Mouse (Mus musculus) C2C12 (cell line): ENCODE data around the gene Ltbp4. TPM values are rescaled to one million over a fixed set of nuclear protein-coding genes. Genes with fewer than 3 reads are reported as not detected.

ENCODE experiments used
- H3K27me3 ChIP-seq: one replicate; pipeline ENCODE4 v1.6.1; 2011; ENCODE audit not compliant: control insufficient read depth, insufficient read depth, insufficient read length
- H3K36me3 ChIP-seq: one replicate; pipeline ENCODE4 v1.6.1; 2011; ENCODE audit not compliant: control insufficient read depth, insufficient read depth
- H3K4me3 ChIP-seq: one replicate; pipeline ENCODE4 v1.5.1; 2011; ENCODE audit warnings: mild to moderate bottlenecking, control low read depth; ENCODE audit not compliant: poor library complexity, insufficient read depth, severe bottlenecking
- H3K79me2 ChIP-seq: one replicate; pipeline ENCODE4 v1.6.1; 2011; ENCODE audit not compliant: control insufficient read depth, insufficient read depth
- H3K79me3 ChIP-seq: one replicate; pipeline ENCODE4 v1.6.1; 2011; ENCODE audit warnings: low read depth, control low read depth
- H3ac ChIP-seq: one replicate; pipeline ENCODE3; 2011; ENCODE audit warnings: low read depth; ENCODE audit not compliant: control insufficient read depth, insufficient read length
- CEBPB ChIP-seq: IDR thresholded peaks from one replicate; pipeline ENCODE4 v1.6.1; 2011; ENCODE audit warnings: low read depth, mild to moderate bottlenecking, control low read depth, moderate library complexity
- CTCF ChIP-seq: IDR thresholded peaks from one replicate; pipeline ENCODE4 v1.5.1; 2011; ENCODE audit not compliant: control insufficient read depth, insufficient read depth, insufficient read length
- FOSL1 ChIP-seq: IDR thresholded peaks from one replicate; pipeline ENCODE4 v1.8.0; 2011; ENCODE audit warnings: mild to moderate bottlenecking, low read length; ENCODE audit not compliant: poor library complexity, insufficient read depth, severe bottlenecking
- MAX ChIP-seq: IDR thresholded peaks from one replicate; pipeline ENCODE4 v1.6.1; 2011; ENCODE audit warnings: mild to moderate bottlenecking, control low read depth
- MYOD1 ChIP-seq: IDR thresholded peaks from one replicate; pipeline ENCODE4 v1.6.1; 2011; ENCODE audit warnings: low read depth; ENCODE audit not compliant: control insufficient read depth, insufficient read length
- MYOG ChIP-seq: IDR thresholded peaks from one replicate; pipeline ENCODE4 v1.6.1; 2011; ENCODE audit not compliant: control insufficient read depth, insufficient read length; ENCODE audit errors: extremely low read depth
- USF1 ChIP-seq: IDR thresholded peaks from one replicate; pipeline ENCODE4 v1.6.1; 2011; ENCODE audit warnings: low read depth, mild to moderate bottlenecking, control low read depth, moderate library complexity
- polyA plus RNA-seq: library from polyadenylated mRNA; unstranded; fragments of >200 nt; fragmentation: generic; extraction: Trizol; gene quantifications from one replicate; pipeline ENCODE4 v1.2.1, GENCODE M21; 2012; ENCODE audit warnings: missing spikeins

Gene Ltbp4
- polyA plus RNA-seq, 1 experiment: 22.9 TPM

GRCm38 (mm10) chr7:27276021-27276420 lies 61.5 kb downstream of the Ltbp4 start:
- Histone ChIP-seq H3K79me2 (no peaks in the 10 kb centered on the region), H3K4me3 (no peak overlapping the region), H3K27me3 (no peaks in the 10 kb centered on the region), H3ac (no peak overlapping the region), H3K79me3 (no peaks in the 10 kb centered on the region), H3K36me3 (no peaks in the 10 kb centered on the region)
- no peak for TF ChIP-seq CEBPB
- TF ChIP-seq MYOG: no peak
- TF ChIP-seq MYOD1: no peak
- TF ChIP-seq USF1: no peak
- no peak for TF ChIP-seq FOSL1
- TF ChIP-seq CTCF: no peak
- no peak for TF ChIP-seq MAX

GRCm38 (mm10) chr7:27274916-27275315 lies 62.6 kb downstream of the Ltbp4 start:
- Histone ChIP-seq H3K36me3 (no peaks in the 10 kb centered on the region), H3K79me3 (no peaks in the 10 kb centered on the region), H3ac (no peak overlapping the region), H3K27me3 (no peaks in the 10 kb centered on the region), H3K79me2 (no peaks in the 10 kb centered on the region), H3K4me3 (no peak overlapping the region)
- no peak for TF ChIP-seq MYOD1
- TF ChIP-seq CEBPB: no peak
- no peak for TF ChIP-seq CTCF

GRCm38 (mm10) chr7:27273739-27274351 lies 63.6 kb downstream of the Ltbp4 start:
- no peaks in the 10 kb centered on the region for H3K36me3 ChIP-seq
- H3K4me3 ChIP-seq: no peak overlapping the region
- TF ChIP-seq CEBPB (no peak), USF1 (no peak), CTCF (no peak), MYOD1 (no peak), MYOG (no peak)
- H3K79me3 ChIP-seq: no peaks in the 10 kb centered on the region
- no peaks in the 10 kb centered on the region for H3K79me2 ChIP-seq
- no peaks in the 10 kb centered on the region for H3K27me3 ChIP-seq
- no peak overlapping the region for H3ac ChIP-seq

DNA sequence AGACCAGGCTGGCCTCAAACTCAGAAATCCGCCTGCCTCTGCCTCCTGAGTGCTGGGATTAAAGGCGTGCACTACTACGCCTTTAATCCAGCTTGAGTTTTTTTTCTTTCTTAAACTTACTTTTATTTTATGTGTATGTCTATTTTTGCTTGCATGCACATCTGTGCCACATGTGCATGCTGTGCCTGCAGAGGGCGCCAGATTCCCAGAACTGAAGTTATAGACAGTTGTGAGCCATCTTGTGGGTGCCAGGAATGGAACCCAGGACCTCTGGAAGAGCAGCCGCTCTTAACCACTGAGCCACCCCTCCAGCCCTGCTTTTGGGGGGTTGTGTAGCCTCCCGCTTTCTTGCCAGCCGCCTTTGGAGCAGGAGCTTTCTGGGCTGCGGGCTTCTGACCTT lies 66.1 kb downstream of the Ltbp4 start:
- TF ChIP-seq MAX (no peak), CEBPB (no peak), CTCF (no peak), MYOD1 (no peak), USF1 (no peak), MYOG (no peak), FOSL1 (no peak)
- no peaks in the 10 kb centered on the region for H3K36me3 ChIP-seq

GRCm38 (mm10) chr7:27266515-27267128 lies 70.9 kb downstream of the Ltbp4 start:
- H3K79me2 ChIP-seq: no peaks in the 10 kb centered on the region
- no peaks in the 10 kb centered on the region for H3K36me3 ChIP-seq
- TF ChIP-seq CEBPB (no peak), FOSL1 (no peak), USF1 (no peak), MYOG (no peak), MAX (no peak), CTCF (no peak), MYOD1 (no peak)
- no peak overlapping the region for H3ac ChIP-seq
- H3K79me3 ChIP-seq: no peaks in the 10 kb centered on the region
- H3K4me3 ChIP-seq: no peak overlapping the region
- H3K27me3 ChIP-seq: no peaks in the 10 kb centered on the region

More for the DNA sequence above, 66.1 kb downstream of the Ltbp4 start:
- no peaks in the 10 kb centered on the region for H3K27me3 ChIP-seq
- no peaks in the 10 kb centered on the region for H3K79me2 ChIP-seq
- no peak overlapping the region for H3K4me3 ChIP-seq
- H3ac ChIP-seq: no peak overlapping the region
- no peaks in the 10 kb centered on the region for H3K79me3 ChIP-seq

- no peak for TF ChIP-seq MYOD1
- TF ChIP-seq MYOG: no peak
- no peak for TF ChIP-seq MAX
- no peak for TF ChIP-seq USF1
- no peak for TF ChIP-seq CEBPB
- TF ChIP-seq FOSL1: no peak
- Histone ChIP-seq H3K79me3 (no peaks in the 10 kb centered on the region), H3ac (no peak overlapping the region), H3K4me3 (no peak overlapping the region), H3K79me2 (peaks cover 5% of the 10 kb centered on the region), H3K27me3 (no peaks in the 10 kb centered on the region), H3K36me3 (no peaks in the 10 kb centered on the region)
Measured at GRCm38 (mm10) chr7:27264761-27265160, 72.7 kb downstream of the Ltbp4 start.
